Mouse (Mus musculus): Measurements from ENCODE around the gene Helz.

Gene Helz

DNA sequence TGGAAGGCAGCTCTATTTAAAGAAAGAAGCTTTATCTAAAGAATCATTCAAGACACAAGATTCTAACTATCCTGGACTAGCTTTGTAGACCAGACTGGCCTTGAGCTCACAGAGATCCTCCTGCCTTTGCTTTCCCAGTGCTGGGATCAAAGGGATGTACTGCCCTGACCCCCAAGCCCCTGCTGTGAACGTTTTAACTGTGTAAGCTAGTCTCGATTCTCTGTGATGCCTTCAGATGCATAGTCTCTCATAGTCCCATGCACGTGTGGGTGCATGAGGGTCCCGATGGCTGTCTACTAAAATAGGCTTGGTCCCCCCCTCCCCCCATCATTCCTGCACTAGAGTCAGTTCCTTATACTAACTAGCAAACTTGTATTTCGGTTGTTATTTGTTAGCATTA is 70.2 kb downstream of the Helz start:
- no peak for DNase-seq

DNA sequence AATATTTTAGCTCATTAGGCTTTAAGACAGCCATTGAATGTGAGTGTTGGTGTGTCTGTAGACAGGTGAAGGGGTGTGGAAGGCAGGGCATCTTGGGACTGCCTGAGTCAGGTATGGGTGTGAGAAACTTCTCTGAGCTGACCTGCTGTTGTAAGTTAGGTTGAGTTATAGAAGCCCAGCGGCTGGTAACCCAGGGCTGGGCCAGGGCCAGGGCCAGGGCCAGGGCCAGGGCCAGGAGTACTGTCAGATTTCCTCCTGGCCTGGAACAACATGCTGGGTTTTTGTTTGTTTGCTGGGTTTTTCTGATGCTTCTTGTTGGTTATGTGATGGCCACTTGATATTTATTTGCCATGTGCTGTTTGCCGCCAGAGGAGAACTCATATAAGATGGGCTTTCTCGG is 76.9 kb downstream of the Helz start:
- DNase-seq: no peak

DNA sequence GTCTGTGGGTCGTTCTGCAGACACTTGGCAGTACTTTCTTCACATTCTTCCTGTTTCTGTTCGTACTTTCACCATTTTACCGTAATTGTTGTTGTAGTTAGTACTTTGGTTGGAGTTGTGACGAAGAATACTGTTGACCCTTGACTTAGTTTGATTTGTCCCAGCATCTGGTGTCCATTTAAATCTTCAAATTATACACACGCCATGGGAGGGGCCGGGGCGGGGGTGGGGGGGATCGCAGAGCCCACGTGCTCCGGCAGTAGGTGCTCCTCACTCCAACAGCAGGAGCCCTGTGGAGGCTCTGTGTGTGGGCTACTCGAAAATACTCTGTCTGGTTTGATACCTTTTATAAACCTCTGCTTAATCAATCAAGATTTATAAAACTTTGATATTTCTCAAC is 78.0 kb downstream of the Helz start:
- DNase-seq: no peak

DNA sequence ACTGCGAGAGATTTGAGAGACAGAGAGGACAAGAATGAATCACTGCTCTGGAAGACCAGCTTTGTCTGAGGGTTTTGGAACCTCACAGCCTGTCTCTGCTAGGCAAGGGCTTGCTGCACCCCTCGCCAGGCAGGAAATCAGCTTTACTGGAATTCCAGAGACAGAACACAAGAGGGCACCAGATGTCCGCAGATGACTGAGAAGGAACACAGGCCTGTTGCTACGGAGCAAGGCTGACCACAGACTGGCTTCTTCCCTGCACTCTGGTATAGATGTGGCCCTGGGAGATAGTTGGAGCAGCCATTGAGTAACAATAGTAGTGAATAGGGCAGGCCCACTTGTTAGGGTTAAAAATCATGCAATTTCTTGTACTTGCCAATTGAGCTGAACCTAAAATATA is 81.8 kb downstream of the Helz start:
- peak; percentile 60 for DNase-seq

DNA sequence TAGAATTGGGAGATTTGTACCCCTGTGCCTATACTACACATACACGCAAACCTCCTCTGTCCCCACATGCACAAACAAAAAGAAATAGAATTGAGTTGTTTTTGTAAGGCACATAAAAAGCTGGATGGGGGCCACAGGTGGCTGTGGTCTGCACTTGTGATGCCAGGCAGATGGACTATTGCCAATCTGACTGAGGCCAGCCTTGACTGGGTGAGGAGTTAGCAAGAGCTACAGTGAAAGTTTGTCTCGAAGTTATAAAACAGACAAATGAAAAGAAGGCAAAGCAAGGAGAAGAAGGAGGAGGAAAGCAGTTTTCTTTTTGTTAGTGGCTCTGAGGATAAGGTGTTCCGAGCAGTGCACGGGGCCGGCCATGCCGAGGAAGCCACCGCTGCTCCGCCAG is 82.2 kb downstream of the Helz start:
- DNase-seq: no peak

DNA sequence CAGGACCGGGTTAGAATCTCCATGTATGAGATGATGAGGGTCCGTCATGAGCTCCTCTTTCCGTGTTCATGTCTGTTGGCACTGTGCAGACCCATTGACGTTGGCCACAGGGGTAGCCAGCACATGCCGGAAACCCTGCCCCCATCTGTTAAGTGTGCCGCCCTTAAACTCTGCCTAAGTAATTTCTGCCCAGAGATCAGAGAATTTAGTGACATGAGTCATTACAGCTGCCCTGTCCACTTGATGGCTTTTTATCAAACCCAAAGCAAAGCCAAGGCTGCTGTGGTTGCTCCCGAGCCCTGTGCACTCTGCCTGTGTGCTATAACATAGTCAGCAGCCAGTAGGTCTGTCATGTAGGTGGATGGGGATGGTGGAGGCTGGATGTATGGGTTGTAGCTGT is 83.4 kb downstream of the Helz start:
- no peak for DNase-seq

DNA sequence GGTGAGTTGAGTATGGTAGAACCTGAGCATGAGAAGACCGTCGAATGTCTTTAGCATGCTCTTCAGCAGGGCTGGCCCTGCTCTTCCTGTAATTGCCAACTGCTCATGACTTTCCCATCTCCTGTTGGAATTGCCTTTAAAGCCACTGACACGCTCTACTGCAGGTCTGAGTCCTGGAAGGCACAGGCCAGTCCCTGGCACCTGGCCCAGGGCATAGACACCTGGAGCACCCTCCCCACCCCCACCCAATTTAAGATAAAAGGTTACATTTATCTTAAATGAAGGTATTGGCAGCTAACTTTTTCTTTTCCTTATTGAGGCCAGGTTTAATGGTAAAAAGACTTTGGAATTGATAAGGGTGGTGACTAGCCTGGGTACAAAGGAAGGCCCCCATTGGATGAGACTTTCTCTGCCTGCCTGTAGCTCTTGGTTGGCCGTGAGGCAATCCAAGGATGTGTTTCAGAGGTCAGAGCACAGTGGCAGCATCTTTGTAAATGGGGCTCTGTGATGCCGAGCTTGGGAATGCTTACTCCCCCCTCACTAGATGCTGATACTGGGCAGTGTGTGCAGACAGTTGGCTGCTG is 85.9 kb downstream of the Helz start:
- DNase-seq: no peak

DNA sequence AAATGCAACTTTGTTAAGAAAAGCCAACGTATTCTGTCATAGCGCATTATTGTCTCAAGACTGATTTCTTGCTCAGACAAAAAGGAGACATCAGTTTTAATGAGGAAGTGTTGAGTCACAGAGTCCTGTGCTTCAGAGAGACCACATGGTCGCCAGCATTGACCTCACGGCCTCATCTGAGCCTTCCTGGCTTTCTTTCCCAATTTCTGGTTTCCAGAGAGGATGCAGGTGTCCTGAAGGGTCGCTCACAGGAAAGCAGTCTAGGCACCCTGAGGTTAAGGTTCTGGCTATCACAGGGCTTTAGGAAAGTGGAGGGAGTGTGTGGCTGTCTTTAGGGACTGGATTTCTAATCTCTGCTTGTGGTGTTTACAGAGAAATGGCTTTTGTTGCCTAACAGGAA is 90.4 kb downstream of the Helz start:
- DNase-seq: no peak

DNA sequence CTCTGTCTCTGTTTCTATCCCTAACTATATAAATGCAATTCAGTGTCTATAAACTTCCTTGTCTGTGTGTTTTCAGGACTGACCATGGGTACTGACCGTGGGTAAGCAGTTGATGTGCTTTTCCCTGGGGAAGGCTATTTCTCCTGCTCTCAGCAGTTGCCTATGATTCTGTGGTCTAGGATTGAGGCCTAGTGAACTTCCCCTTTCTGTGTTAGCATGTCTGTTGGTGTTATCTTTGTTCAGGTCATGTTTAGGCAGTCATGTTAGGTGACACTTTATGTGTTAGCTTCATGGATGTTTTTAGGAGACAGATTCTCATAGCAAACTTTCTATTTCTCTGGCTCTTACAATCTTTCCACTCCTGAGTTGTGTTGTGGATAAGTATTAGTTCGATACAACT is 91.9 kb downstream of the Helz start:
- DNase-seq: no peak

DNA sequence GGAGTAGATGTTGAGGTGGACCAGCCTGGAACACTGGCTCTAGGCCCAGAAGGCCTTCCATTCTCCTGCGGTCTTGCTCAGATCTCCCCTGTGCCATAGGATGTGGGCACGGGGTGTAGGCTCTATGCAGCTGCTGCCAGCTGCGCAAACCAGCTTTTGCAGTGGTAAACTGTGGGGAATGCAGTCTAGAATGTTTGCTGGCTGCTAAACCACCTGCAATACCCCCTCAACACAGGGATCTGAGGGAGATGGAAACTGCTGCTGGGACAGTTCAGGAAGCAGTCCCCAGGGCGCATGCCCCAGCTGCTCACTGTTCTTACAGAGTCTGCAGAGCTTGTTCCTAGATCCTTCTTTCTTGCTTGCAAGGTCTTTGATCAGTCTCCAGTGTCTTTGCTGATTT is 96.7 kb downstream of the Helz start:
- no peak for DNase-seq

DNA sequence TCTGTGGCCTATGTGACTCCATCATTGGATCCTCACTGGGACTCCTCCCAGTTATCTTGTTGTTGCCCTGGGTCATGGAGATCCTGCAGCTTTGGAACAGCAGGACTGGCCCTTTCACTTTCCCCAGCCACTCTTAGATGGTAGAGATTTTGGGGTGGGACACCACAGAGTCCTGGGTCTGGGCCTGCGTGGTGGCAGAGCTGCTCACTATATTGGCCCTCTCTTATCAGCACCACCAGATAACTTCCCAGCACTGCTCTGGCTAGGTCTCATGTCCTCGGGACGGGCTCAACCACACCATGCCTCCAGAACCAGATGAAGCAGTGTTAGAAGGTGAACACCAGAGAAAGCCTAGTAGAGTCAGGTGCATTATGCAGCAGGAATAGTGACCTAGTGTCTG is 99.6 kb downstream of the Helz start:
- no peak for DNase-seq

DNA sequence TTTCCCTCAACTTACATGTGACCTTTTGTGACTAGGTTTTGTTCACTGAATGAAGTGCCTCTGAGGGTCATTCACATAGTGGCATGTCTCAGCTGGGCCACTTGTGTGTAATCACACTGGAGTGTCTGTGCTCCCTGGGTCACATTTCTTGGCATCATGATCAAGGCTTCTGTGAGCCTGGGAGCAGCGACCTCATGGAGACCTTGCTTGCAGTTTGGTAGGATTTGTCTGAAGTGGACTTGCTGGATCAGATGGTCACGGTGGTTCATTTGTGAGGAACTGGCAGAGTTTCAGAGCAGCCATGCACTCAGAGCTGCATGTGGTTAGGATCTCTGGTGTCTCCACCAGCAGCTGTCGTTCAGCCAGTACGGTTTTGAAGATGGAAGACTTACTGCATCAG is 100.9 kb downstream of the Helz start:
- peak; percentile 77 for DNase-seq

DNA sequence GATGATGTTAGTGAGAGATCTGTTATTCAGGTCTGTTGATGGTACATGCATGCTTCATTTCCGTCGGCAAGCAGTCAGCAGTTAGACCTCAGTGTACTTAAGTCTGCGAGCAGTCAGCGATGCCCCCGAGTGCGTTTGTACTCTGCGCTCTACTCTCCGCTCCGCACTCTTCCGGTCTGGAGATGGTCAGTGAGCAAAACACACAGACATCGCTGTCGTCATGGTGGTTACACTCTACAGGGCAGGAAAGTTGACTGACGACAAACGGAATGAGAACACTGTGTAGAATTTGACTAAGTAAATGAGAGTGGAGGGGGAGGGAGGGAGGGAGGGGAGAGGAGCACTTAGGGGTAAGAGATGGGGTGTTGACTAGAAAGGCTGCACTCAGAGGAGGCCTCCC is 101.7 kb downstream of the Helz start:
- DNase-seq: peak; percentile 31

DNA sequence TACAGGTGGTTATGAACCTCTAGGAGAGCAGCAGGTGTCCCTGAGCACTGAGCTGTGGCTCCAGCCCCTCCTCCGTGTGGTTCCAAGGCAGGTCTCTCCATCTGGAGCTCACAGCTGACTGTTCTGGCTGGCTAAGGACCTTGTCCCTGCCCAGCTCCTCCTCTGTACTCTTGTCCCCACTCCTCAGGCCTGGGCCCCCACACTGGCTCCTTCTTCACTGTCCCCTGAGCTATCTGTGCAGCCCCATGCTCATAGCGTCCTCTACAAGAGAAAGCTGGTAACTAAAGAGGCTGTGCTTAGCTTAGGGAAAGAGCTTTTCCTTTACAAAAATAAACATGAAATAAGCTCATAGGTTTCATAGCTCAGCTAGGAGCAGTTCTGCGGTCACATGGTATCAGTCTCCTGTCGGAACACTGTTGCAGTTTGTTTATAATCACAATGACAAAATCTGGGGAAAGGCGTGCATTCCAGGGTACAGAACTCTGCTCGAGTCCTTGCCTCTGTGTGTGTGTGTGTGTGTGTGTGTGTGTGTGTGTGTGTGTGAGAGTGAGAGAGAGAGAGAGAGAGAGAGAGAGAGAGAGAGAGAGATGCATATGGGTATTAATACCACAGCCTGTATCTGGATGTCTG is 102.8 kb downstream of the Helz start:
- DNase-seq: no peak

DNA sequence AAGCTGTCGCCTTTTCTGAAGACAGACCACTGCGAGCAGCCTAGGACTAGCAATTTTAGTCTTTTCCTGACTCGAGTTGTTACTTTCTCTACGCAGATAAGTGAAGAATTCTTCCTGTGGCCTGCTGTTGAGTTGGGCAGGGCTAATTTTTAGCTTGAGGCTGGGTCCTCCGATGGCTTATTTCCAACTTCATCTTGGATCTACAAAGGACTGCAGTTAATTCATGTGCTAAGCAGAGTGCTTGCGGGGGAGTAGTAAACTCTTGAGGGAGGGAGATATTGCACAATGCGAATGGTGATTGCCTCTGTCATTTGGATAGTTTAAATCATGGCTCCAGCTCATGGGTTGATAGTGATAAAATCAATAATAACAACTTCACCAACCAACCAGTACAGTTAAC is 103.7 kb downstream of the Helz start:
- DNase-seq: no peak

DNA sequence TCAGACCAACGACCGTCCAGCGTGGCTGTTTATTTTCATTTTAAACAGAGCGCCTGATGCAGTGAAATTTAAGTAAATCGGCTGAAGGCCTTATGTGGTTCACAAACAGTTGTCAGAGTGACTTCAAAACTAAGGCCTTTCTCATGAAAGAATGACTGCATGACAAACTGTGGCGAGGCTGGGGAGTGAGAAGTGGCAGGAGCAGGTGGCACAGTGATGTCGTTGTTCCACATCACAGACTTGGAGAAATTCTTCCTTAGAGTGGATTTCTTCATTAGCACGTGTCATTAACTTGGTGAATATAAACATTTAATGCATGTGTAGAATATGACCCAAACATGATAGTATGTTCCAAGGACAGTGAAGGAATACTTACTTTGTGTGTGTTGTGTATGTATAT is 104.4 kb downstream of the Helz start:
- DNase-seq: no peak

DNA sequence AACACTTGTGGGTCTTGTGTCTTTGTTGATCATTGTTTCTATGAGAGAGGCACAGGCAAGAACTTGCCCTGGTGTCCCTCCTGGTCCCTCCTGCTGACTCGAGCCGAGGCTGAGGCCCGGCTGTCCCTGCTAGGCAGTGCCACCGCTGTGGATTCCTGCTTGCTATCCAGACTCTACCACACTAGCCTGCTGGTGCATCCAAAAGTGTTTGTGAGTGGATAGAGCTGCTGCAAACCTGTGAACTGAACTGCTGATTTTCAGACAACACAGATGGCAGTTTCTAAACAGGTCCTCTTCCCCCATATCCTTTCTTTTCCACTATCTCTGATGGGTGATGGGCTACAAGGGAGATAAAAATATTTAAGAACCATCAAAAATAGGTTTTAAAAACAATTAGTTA is 107.8 kb downstream of the Helz start:
- DNase-seq: no peak

DNA sequence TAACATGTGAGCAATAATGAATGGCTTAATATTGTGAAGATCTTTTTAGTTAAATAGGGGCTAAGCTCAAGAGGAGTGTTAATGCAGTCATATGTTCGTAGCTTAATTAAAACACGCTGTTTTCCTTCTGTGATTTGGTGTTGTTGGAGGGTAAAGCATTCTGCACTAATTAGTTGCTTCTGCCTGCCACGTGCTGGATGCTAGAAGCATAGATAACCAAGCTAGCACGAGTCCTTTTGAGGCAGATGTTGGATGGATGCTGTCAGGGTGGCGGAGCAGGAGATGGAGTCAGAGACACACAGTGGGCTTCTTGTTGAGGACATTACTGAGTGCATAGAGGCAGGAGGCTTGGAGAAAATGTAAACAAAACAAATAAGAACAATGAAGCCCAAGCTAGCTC is 109.4 kb downstream of the Helz start:
- DNase-seq: no peak

DNA sequence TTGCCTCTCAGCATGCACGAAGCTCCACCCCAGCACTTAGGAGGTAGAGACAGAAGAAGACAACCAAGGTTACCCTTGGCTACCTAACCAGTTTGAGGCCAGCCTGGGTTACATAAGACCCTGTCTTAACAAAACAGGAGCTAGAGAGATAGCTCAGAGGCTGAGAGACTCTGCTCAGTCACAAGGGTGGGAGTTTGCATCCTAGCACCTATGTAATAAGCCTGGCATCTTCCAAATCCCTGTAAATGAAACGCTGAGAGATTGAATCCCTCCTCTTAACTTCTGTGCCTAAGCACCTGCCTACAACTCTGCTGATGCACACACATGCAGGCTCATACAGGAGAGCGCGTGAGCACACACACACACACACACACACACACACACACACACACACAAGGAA is 112.7 kb downstream of the Helz start:
- DNase-seq: no peak

DNA sequence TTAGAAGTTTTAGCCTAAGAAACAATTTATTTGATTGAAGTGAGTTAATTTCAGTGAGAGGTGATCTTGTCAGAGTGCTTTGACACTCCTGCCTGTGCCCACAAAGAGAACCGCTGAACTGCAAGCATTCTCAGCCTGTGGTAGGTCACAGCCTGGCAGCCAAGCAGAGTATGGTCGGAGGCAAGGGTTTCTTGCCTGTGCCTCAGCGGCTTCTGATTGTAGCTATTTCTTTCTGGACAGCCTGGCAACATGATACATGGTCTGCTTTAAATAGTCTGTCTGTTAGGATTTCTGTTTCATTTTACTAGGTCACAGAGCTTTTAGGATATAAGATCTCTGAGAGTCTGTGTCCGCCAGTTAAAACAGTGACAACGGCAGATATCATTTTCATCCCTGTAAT is 114.9 kb downstream of the Helz start:
- DNase-seq: no peak

DNA sequence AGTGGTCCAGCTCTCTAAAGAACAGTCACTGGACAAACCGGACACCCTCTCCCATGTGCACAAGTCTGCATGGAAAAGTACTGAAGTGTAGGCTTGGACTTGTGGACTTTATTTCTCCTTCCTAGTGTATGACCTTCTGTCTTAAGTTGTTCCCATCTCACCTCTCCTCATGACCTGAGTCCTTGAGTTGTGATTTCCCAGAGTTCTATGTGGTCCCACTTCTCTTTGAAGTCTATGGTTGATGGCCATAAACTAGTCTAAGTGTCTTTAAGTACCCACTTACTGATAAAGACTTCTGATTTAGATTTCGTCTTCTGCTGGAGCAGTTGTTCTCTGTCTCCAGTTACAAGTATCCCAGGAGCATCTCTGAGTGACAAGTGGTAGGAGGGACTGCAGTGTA is 119.8 kb downstream of the Helz start:
- DNase-seq: peak; percentile 31

DNA sequence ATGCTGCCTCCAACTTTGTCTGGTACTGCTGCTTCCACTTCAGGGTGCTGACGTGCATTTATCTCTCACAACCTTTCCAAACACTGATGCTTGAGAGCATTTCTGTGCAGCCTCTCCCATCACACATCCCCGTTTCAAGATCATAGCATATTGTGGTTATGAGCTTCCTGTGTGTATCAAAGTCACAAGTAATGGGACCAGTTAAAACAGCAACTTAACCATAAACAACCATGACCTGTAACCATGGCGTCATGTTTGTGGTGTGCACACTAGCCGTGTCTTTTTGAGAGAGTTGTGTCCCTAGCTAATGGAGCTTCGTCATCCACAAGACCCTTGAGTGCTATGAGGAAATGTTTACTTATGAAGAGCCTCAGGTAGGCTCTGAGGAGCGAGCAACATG is 120.5 kb downstream of the Helz start:
- DNase-seq: no peak

DNA sequence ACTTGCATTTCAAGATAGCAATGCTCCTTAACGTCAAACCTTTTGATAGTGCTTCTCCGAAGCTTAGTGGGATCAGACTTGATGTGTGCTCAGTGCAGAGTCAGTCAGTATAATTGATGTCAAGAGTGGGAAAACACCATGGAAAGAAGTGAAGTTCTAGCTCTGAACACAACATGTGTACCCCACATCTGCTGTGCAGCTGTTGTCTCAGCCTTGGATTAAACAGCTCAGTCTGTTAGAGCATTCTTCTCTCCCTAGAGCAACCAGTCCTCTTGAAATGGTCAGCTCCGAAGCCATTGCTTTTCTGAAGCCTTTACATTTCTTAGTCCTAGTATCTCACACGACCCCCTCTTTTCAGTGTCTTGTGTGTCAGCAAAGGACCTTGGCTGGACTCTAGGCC is 121.2 kb downstream of the Helz start:
- no peak for DNase-seq

DNA sequence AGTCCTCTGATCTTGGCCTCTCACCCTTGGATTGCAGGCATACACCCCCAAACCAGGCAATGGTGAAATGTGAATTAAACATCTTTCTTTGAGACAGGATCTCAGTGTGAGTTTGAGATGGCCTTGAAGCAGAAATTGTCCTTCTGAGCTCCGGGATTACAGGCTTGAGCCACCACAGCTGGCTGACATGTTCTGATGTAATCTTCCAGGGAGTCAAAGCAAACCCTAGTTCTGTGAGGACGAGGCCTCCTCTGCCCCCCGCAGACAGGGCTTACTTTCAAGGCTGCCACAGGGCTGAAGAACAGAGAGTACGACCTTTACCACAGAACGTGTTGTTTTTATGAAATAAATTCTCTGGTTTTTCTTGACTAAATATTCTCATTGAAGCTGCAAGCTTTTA is 126.3 kb downstream of the Helz start:
- no peak for DNase-seq

DNA sequence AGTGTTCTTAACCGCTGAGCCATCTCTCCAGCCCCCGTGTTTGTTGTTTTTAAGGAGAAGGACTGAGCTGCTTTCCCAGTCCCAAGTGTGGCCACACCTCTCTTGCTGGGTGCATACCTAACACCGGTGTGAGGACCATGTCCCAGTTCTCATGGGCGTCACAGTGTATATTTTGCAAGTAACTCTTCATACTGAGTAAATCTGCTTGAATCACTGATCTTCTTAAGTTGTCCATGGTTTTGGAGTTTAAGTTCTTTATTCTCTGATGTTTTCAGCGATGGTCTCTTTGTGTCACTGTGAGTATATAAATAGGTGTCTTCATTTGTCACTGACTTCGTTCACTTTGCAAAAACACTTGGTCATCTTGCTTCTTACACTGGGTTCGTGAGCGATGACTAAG is 126.9 kb downstream of the Helz start:
- no peak for DNase-seq

DNA sequence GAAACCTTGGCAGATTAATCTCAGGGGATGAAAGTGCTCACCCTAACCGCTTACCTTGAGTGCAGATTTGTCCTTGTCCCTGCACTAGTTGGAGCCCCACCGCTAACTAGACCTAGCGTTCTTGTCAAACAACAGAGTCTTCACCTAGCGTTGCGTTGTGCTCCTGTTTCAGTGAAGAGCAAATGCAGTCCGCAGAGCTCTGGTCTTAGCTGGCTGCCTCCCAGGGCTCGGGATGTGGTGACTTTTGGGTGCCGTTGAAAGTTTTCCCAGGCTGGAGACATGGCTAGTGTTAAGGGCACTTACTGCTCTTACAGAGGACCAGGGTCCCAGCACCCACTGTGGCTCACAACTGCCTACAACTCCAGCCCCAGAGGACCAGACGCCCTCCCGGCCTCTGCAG is 127.5 kb downstream of the Helz start:
- DNase-seq: no peak

Measured in lung, postnatal 36 days (tissue).